Mouse (Mus musculus) adrenal gland, adult 18-20 months (tissue): ENCODE measurements around the gene Rimbp2. TPM values are rescaled to one million over a fixed set of nuclear protein-coding genes. Genes with fewer than 3 reads are reported as not detected.

Source experiments
- DNase-seq, 2 experiments: peaks; one replicate each; pipeline ENCODE4 v3.0.0; 2021 to 2022; ENCODE audit warnings: low spot score in 2 of 2
- total RNA-seq, 2 experiments: library from RNA; stranded (reverse); gene quantifications; 1 replicate in 1 of 2; 2 replicates in 1 of 2; pipeline ENCODE4 v1.2.3; 2021

Rimbp2 gene
- total RNA-seq, 2 experiments from 2014 or later = 4.0 to 5.3 TPM

DNA sequence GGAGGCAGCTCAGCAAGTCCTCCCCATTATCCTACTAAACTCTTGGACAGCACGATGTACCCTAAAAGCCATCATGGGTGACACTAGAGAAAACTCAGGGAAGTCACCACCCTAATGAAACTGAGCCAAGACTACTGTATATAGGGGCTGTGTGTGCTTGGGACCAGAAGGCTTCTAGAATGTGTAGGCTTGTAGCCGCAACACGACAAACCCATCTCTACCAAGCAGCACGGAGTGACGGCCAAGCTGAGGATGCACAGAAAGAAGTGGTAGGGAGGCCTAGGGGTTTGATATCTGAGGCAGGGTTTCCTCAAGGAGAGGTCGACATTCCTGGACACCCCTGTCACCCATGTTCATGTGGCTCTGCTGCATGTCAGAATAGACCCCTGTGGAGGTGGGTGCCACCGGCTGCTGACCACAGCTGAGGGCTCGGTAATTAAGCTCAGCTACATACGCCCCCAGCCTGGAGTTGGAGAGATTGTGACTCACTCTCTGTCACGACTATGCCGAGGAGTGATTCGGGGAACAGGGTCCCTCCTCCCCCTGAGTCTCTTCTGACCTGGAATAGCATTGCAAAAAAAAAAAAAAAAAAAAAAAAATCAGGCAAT is 106.7 kb downstream of the Rimbp2 start:
- no peak for DNase-seq

GRCm38 (mm10) chr5:128845033-128845432 is 108.3 kb downstream of the Rimbp2 start:
- DNase-seq = no peak

DNA sequence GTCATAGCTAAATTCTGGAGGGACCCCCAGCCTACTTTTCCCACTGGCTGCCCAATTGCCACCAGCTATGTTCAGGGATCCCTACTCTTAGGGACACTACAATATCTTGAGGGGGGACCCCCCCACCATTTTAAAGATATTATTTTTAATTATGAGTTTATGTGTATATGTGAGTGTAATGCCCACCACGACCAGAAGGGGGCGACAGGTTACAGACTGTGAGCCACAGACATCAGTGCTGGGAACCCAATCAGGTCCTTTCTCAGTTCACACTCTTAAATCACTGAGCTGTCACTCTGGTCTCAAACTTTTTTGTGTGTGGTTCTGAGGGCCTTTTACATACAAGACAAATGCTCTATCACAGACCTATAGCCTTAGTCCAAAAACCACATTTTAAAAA is 109.3 kb downstream of the Rimbp2 start:
- DNase-seq = no peak

GRCm38 (mm10) chr5:128841541-128841940 is 111.7 kb downstream of the Rimbp2 start:
- no peak for DNase-seq

GRCm38 (mm10) chr5:128837045-128837444 is 116.2 kb downstream of the Rimbp2 start:
- no peak for DNase-seq

- DNase-seq = no peak
These were observed 119.2 kb downstream of the Rimbp2 start for GRCm38 (mm10) chr5:128834126-128834525.

DNA sequence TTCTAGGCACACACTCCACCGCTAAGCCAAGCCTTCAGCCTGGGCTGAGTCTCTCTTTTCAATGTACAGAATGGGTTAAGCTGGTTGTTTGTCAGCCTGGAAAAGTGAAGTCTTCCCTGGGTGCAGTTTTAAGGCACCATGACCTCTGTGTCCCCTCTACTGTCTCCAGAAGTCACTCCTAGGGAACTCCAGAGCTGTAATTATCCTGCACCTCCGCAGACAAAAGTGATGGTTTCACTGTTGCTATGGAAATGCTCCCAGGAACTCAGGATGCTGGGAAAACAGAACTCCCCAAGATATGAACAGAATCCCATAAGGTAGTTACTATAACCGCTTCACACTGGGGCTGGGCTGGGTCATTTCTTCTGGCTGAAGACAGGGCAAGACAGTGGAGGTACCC is 130.4 kb downstream of the Rimbp2 start:
- no peak for DNase-seq

DNA sequence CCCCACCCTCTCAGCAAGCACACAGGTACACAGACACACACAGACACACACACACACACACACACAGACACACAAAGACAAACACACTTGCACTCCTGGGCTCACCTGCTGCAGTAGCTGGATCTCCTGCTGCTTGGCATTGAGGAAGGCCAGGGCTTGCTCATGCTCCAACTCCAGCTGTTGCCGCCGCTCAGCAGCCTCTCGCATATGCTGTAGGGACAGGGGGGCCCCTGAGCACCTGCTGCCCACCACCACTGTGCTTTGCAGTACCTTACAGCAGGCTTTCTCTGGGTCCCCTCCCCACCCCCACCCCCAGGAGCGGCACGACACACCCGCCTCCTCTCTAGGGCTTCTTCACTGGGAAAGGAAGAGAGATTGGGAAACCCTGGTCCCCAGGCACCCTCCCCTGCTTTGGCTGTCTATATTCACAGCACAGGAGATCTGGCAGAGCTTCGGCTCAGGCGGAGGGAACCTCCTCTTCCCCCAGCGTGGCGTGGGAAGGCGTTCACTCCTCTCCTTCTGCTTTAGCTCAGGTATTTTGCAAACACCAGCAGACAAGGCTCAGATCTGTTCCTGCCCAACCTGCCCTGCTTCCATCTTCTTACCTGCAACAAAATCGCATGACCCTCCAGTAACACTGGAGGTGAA is 133.5 kb downstream of the Rimbp2 start:
- DNase-seq = no peak

DNA sequence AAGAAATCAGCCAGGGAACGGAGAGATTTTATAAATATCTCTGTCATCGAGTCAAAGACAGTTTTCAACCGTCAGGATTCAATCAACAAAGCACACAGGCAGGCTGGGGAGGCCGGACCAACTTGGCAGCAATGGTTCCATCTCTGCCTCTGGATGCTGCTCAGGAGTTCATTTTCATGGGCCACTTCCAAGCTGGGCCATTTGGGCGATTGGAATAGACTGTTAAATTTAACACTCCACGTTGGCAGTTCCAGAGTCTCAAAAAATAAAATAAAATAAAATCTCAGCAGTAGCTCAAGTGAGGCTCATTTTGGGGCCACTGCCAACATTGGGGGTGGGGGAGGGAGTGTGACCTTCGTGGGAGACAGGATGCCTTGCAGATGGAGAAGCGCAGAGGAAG is 137.7 kb downstream of the Rimbp2 start:
- no peak for DNase-seq

DNA sequence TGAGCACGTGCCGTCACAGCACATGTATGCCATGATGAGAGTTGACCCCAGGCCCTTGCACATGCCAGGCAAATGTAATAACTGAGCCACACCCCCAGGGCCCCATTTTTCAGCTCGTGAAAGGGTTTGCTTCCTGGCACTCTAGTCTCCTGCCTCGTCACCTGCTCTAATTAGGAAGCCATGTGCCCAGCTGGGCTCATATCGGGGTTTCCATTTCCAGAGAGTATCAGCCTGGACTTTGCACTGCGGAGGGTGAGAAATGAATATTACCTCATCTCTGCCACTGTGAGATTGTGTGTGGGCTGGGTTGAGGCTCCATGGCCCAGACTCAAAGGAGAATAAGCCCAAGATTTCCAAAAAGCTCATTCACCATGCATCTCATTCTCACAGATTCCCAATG is 138.2 kb downstream of the Rimbp2 start:
- no peak for DNase-seq

DNA sequence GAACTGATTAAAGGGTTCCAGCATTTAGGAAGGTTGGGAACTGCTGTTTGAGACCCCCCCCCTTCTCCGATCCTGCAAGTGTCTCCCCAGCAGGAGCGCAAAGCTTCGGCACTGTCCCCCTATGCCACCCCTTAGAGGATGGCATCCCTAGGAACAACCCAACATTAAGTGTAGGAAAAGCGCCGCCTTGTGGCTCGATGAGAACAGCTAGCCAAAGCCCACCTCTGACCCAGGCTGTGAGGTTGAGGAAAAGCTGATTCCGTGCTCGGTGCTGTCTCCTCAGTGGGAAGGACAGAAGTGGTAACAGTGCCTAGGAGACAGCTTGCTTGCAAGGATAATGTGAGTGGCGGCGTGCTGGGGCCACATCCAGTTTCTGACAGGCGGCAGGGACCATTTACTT is 140.2 kb downstream of the Rimbp2 start:
- no peak for DNase-seq

GRCm38 (mm10) chr5:128811431-128811830 is 141.9 kb downstream of the Rimbp2 start:
- DNase-seq = no peak

GRCm38 (mm10) chr5:128810006-128810405 is 143.3 kb downstream of the Rimbp2 start:
- no peak for DNase-seq

GRCm38 (mm10) chr5:128809406-128809805 is 143.9 kb downstream of the Rimbp2 start:
- DNase-seq = peak in 1 of 2 experiments; percentile 30

- no peak for DNase-seq
These were observed 144.6 kb downstream of the Rimbp2 start for GRCm38 (mm10) chr5:128808547-128809182.

GRCm38 (mm10) chr5:128807408-128807807 is 145.9 kb downstream of the Rimbp2 start:
- DNase-seq = no peak

GRCm38 (mm10) chr5:128806296-128806998 is 146.8 kb downstream of the Rimbp2 start:
- no peak for DNase-seq

DNA sequence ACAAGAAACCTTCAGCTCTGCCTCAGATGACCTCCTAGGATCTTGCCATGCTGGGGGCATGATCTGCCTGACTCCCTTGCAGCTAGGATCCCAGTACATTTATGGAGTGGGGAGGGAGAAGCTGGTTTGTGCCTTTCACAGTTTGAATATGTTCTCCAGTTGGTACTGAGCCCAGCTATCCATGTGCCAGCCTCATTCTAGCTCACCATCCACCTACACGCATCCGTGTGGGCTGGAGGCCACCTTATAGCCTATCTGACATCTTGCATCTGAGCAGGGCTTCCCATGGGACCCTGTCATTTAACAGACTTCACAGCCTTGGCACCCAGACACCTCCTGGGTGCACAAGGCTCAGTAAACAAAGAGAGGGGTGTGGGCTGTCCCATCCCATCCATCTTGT is 148.2 kb downstream of the Rimbp2 start:
- no peak for DNase-seq

GRCm38 (mm10) chr5:128800592-128800991 is 152.7 kb downstream of the Rimbp2 start:
- no peak for DNase-seq

- DNase-seq = no peak
These were observed 171.7 kb downstream of the Rimbp2 start for GRCm38 (mm10) chr5:128781621-128782020.

- no peak for DNase-seq
These were observed 176.9 kb downstream of the Rimbp2 start for GRCm38 (mm10) chr5:128776386-128776785.
